Comparison of ENCODE assay signal across 14 mouse cellular contexts in genomic region chr9:66306414-66306813, GRCm38 (mm10).
"Had no signal": no experiment of that assay in that cellular context is flagged by ENCODE, and none has a peak within 500 bp of the region (broad histone marks: within the 10 kb centered on the region; RNA-seq: fewer than 3 reads in every experiment).

No protein-coding gene starts in this region.

- H3K36me3 ChIP-seq: limb, embryonic 13.5 days; midbrain, embryonic 10.5 days had no signal

- H3K4me3 ChIP-seq: limb, embryonic 13.5 days; midbrain, embryonic 10.5 days had no signal

- DNase-seq: kidney, adult 8-10 months; kidney, postnatal 36 days; left cerebral cortex, postnatal 4 days; lung, adult 18-20 months; lung, postnatal 36 days; midbrain, embryonic 14.5 days; right cerebral cortex, postnatal 4 days; spleen, adult 18-20 months; thymus, adult 18-20 months; thymus, postnatal 14 days had no signal

- ATAC-seq: intestine, embryonic 16.5 days had no signal

- H3K9ac ChIP-seq: liver, embryonic 14.5 days had no signal

- H3K27me3 ChIP-seq: limb, embryonic 13.5 days had no signal

- H3K9me3 ChIP-seq: limb, embryonic 13.5 days; midbrain, embryonic 10.5 days had no signal

- H3K27ac ChIP-seq: liver, embryonic 14.5 days; midbrain, embryonic 10.5 days had no signal
